Mouse (Mus musculus): Measurements from ENCODE around the gene Ddx39b.
A peak's percentile ranks its signal among the peaks of the same experiment; 100 is the strongest.
"Not testable (repeated sequence)": the region's sequence is repeated elsewhere in the genome, so short reads cannot be mapped to it uniquely, and the experiment has no call there.

Gene Ddx39b

DNA sequence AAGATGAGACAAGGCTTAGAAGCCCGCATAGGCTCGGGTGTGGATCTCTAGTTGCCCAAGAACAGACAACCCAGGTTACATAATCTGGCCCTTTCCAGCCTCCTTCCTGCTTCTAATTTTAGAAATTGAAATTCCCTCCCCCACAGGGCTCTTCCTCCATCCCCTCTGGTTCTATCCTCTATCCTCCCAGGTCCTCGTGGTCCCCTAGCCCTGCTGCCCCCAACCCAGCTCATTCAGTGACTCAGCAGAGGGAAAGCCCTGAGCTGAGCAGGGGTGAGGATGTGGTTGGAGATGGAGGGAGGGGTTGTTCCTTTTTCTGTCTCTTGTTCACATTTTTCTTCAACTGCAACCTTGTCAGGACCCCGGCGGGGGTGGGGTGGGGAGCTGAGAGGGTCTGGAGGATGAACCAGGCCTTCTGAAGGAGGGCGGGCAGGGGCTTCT, 21.9 kb upstream of the Ddx39b start:
- DNase-seq (ENCODE audit: low spot score in 2 of 2): no peak

- no peak for DNase-seq (ENCODE audit: low spot score in 2 of 2)
Measured at GRCm38 (mm10) chr17:35220156-35220952, 21.2 kb upstream of the Ddx39b start, which contains the start of gene Gm16181. Gene Gm16181, plus strand, starts transcription at chr17:35220834.

DNA sequence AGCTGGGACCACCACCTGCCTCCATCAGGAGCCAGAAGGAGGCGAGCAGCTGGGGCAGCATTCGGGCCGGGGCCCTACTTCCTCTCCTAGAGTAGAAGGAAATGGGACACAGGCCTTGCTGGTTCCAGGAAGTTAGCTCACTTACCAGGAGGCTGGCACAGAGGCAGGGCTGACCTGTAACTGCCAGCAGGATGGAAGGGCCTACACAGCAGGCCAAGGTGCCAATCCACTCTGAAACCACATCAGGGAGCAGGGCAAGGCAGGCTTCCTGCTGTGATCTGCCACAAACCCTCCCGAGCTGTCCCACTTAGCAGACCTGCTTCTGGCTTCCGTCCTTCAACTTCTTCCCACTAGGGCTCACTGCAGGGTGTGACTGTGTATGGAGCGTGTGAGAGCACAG, 19.2 kb upstream of the Ddx39b start:
- DNase-seq (ENCODE audit: low spot score in 2 of 2): no peak

GRCm38 (mm10) chr17:35224641-35225040, 16.9 kb upstream of the Ddx39b start:
- no peak for DNase-seq (ENCODE audit: low spot score in 2 of 2)

DNA sequence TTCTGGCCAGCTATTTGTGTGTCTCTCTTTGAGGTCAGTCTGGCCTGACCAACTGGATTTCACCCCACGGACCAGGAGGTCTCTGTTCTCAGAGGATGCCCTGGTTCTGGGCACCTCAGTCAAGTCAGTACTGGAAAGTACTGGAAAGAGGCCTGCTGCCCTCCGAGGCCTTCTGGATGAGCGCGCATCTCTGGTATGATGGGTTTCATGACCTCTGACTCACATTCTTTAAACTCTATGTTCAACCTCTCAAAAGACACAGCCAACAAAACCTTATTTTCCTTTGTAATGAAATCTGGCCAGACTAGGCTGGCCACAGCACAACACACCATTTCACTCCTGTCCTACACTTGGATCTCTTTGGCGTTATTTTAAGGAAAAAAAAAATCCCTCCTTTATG, 16.1 kb upstream of the Ddx39b start:
- DNase-seq (ENCODE audit: low spot score in 2 of 2): no peak

DNA sequence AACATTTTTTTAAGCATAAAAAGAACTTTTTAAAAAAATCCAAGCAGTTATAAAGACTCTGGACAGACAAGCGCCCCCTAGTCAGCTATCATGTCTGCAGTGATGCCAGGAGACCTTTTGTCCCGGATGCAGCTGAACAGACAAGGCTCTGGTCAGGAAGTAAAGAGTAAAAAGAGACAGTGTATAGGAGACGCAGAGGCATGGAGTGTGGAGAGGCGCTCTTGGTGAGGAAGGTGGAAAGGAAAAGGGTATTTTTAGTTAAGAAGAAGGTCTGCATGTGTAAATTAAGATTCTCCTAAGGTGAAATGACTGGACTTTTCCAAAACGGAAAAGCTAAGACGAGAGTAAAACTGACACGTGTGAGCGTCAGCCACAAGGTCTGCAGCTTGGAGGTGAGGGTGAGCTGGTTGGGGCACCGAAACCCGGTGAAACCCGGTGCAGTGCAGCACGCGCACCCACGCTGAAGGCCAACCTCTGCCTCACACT, 14.9 kb upstream of the Ddx39b start:
- no peak for DNase-seq (ENCODE audit: low spot score in 2 of 2)

DNA sequence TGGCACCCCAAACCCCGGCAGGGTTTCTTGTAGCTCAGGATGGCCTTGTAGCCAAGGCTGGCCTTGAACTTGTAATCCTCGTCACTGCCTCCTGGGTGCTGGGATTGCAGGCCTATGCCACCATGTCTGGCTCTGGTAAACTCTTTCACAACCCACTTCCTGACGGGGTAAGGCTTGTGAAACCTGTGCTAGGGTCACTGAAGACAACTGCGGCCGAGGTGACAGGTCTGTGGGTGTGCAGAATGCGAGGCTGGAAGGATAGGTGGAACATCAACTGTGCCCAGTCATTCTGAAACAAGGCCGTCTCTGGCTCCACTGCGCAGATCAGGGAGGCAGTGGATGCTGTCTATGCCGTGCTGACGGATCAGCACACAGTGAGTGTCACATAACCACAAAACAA, 10.5 kb upstream of the Ddx39b start:
- DNase-seq (ENCODE audit: low spot score in 2 of 2): no peak

- DNase-seq (ENCODE audit: low spot score in 2 of 2): peak in 1 of 2 experiments; percentile 60
Measured at GRCm38 (mm10) chr17:35232043-35232442, 9.5 kb upstream of the Ddx39b start.

- DNase-seq (ENCODE audit: low spot score in 2 of 2): no peak
Measured at GRCm38 (mm10) chr17:35232659-35233058, 8.9 kb upstream of the Ddx39b start.

DNA sequence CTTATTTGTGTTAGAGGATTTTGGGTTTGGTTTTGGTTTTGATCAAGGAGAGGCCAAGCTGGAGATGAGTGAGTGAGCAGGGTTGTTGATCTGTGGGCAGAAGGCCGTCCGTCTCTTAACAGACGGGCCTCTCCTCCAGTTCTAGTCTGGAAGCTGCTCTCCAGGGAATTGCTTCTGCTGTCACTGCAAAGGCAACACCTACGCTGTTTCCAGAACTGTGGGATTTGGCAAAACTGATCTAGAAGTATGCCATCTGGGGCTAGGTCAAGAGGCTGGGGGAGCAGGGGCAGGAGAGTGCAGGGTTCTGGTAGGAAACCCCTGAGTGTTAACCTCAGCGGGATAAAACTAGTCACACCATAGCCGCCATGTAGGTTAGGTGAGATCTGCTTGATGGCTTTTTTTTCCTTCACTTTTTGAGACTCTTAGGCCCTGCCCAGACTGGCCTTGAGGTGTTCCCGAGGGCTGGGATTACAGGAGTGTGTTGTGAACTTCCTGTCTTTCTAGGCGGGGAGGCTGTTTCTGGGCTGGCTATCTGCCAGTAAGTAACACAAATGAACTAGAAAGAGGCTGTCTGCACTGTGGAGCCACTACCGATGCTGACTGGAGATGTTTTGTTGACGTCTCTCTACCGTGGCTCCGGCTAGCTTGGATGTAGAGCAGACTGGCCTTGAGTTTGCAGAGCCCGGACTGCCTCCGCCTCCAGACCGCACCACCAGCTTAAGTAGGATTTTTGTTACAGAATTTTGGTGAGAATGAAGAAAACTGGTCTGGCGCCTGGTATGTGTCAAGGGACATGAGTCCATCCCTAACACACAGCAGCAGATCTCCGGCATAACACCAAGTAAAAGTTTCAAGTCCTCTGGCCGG, 8.2 kb upstream of the Ddx39b start, which contains the start of gene Atp6v1g2:
Gene Atp6v1g2 (plus strand): TSS at position 547 of the 867 bp plus-strand sequence.
- DNase-seq (ENCODE audit: low spot score in 2 of 2): no peak

- DNase-seq (ENCODE audit: low spot score in 2 of 2): not testable (repeated sequence)
Measured at GRCm38 (mm10) chr17:35234090-35234489, 7.5 kb upstream of the Ddx39b start.

DNA sequence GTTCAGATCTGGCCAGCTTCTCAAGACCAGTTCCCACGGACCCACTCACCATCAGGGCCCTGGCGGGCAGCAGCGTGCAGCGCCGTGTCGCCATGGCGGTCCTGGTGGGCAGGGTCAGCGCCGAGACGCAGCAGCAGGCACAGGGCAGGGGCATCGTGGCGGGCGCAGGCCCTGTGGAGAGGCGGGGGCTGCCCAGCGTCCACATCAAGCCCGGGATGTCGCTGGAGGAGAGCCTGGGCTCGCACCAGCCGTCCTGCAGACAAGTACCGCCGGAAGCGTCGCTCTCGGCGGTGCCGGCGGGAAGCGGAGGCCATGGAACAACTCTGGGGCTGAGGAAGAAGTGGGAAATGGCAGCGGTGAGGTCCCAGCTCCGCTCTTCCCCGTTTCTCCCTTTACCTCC, 6.6 kb upstream of the Ddx39b start:
- no peak for DNase-seq (ENCODE audit: low spot score in 2 of 2)

- peak; percentile 87 to 93 for DNase-seq (ENCODE audit: low spot score in 2 of 2)
Measured at GRCm38 (mm10) chr17:35235614-35236389, 5.7 kb upstream of the Ddx39b start, which contains the start of gene Nfkbil1. Gene Nfkbil1, minus strand, starts transcription at chr17:35235792.

DNA sequence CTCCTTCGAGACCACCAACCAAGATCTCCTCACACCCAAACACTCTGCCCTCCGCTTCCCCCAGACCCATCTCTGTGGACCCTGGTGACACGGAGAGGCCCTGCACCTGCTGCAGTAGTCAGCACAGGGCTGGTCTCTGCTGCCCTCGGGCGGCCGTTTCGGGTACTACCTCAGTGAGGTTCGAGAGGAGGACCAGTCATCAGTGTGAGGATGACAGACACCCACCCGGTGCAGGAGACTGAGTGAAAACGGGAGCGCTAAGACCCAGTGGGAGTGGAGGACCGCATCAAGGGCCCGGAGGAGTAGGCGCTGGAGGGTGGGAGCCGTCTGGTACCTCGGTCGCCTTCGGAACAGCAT, 5.2 kb upstream of the Ddx39b start:
- DNase-seq (ENCODE audit: low spot score in 2 of 2): peak; percentile 97 to 99

- no peak for DNase-seq (ENCODE audit: low spot score in 2 of 2)
Measured at GRCm38 (mm10) chr17:35236996-35237395, 4.5 kb upstream of the Ddx39b start.

DNA sequence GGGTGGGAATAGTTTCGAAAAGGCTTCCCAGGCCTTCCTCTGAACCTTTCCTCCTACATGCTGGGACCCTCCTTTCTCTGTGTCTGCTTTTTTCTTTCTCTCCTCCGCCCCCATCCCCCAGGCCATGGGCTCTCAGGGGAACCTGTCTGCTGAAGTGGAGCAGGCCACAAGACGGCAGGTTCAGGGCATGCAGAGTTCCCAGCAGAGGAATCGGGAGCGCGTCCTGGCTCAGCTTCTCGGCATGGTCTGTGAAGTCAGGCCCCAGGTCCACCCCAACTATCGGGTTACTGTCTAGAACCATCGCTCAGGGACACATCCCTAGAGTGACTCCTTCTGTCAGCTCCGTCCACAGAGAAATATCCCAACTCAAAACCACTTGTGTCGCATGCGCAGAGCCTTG, 4.0 kb upstream of the Ddx39b start:
- no peak for DNase-seq (ENCODE audit: low spot score in 2 of 2)

DNA sequence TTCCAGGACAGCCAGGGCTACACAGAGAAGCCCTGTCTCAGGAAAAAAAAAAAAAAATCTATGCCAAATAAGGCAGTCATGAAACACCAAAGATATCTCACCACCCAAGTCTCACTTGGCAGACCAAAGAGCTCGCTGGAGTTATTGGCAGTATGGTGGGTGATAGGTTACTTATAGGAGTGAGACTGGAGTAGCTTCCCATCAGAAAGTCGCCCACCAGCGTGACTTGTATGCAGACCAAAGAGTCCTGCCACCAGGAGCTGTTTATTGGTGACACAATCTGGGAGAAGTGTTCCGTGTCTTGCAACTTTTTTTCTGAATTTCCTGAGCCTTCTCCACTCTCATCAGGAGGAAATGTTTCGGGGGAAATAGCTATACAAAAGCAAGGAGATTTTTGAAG, 1.8 kb upstream of the Ddx39b start:
- DNase-seq (ENCODE audit: low spot score in 2 of 2): no peak

DNA sequence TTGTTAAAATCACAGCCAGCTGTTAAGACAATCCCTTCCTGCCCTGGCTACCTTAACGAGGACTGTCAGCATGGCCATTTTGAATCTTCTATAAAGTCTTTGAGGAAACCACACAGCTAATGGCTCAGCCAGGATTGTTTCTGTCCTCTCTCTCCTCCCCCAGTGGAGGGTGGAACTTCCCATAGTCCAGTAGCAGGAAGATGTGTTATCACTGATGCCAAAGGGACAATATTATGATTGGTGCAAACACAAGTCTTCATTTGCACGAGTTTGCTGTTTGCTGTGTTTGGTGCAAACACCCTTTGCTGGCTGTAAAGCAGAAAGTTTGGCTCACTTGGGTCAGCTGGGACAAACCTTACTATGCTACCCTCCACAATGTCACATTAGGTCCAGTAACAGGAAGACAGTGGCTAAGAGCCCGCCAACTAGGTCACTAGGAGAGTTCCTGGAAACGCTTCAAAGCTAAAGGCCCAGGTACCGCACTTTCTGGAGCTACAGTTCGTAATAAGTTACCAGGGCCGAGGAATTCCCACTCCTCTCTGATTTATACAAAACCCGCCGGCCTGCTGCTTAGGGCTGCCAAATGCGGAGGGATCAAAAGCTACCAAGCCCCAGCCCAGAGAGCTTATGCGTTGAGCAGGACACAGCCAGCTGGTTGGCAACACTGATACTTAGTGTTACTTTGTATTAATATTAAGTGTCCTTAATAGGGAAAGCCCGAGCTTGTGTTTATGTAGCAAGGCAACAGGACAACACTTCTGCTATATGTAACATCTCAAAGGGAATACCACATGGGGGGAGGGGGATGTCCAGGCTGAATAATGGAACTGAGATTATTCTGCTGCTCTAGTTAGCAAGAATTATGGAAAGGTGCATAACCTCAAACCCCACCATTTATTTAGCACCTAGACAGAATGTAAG, 902 bp upstream of the Ddx39b start:
- DNase-seq (ENCODE audit: low spot score in 2 of 2): no peak

GRCm38 (mm10) chr17:35242015-35242941, 732 bp downstream of the Ddx39b start:
- peak in 1 of 2 experiments; percentile 54 for DNase-seq (ENCODE audit: low spot score in 2 of 2)

Data from right cerebral cortex, postnatal 36 days (tissue).